Mouse (Mus musculus): Measurements from ENCODE around the gene Bbx. TPM values are rescaled to one million over a fixed set of nuclear protein-coding genes. Genes with fewer than 3 reads are reported as not detected.

Gene Bbx
- total and polyA plus RNA-seq, 3 experiments, result 3.7 to 112 (median 43.7) TPM

DNA sequence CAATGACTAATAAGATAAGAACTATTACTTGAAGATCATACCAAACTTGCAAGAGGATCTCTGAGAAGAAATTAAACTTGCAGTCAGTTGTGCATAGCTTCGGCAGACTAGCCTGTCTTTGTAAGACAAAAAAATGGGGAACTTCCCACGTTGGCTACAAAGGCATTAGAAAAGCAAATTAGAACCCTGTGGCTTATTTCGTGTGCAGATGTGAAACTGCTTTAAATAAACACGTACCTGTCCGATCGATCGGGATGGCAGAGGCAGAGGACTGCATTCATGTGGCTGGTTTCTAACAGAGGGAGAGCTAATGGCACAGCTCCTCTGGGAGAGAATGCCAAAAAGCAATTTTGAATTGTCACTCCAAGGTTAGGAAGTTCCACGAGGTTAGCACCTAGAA lies 16.8 kb downstream of the Bbx start:
- Histone ChIP-seq H3K36me3 (replicated peaks) (peaks cover 55% of the 10 kb centered on the region), H3K9me3 (replicated peaks) (no peaks in the 10 kb centered on the region), H3K4me1 (ENCODE audit: insufficient read depth, low read depth, low read length) (no peaks in the 10 kb centered on the region), H3K4me3 (ENCODE audit: low read depth, low read length) (no peak overlapping the region), H3K27me3 (ENCODE audit: insufficient read depth, low read length) (no peaks in the 10 kb centered on the region)
- DNase-seq (ENCODE audit: low spot score) (no peak), ATAC-seq (ENCODE audit: extremely low read depth, insufficient number of reproducible peaks, low FRiP score, poor library complexity, severe bottlenecking) (no peak)
- no peak for TF ChIP-seq CTCF (IDR thresholded peaks at IDR 0.05; ENCODE audit: low read depth, low read length)
- no peak for TF ChIP-seq GATA2 (IDR thresholded peaks at IDR 0.05; ENCODE audit: borderline replicate concordance, low read depth, low read length)
- no peak for TF ChIP-seq TAL1 (conservative IDR thresholded peaks at IDR 0.05; ENCODE audit: low read depth, low read length)

DNA sequence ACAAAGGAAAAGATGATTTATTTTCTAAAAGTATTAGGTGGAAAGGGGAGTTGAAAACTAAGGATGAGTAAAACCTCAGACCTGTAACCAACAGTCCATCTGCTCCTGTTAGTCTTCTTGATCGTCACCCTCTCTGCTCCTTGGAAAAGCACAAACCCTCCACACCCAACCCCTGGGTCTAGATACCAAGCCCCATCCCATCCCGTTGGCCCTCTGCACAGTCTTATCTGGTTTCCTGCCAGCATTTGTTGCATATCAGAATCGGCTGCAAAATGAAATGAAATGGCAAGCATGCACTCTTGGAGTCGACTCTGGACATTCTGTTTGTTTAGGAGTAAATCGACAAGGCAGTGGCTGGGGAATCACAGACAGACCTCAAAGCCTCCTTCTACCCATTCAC lies 29.3 kb downstream of the Bbx start:
- TF ChIP-seq GATA2 (IDR thresholded peaks at IDR 0.05; ENCODE audit: borderline replicate concordance, low read depth, low read length) (no peak), CTCF (IDR thresholded peaks at IDR 0.05; ENCODE audit: low read depth, low read length) (no peak), TAL1 (conservative IDR thresholded peaks at IDR 0.05; ENCODE audit: low read depth, low read length) (no peak), POLR2AphosphoS5 (IDR thresholded peaks at IDR 0.05; ENCODE audit: insufficient replicate concordance, low read depth, low read length) (no peak), GATA1 (IDR thresholded peaks at IDR 0.05; ENCODE audit: borderline replicate concordance, low read length) (no peak)
- no peak overlapping the region for H3K4me3 ChIP-seq (ENCODE audit: low read depth, low read length)
- H3K9me3 ChIP-seq (replicated peaks), result no peaks in the 10 kb centered on the region
- ATAC-seq (ENCODE audit: extremely low read depth, insufficient number of reproducible peaks, low FRiP score, poor library complexity, severe bottlenecking) (no peak), DNase-seq (ENCODE audit: low spot score) (no peak)
- peaks cover 50% of the 10 kb centered on the region for H3K36me3 ChIP-seq (replicated peaks)
- H3K4me1 ChIP-seq (ENCODE audit: insufficient read depth, low read depth, low read length), result peaks cover 4% of the 10 kb centered on the region; the same call in 1 of the 2 replicates
- H3K27me3 ChIP-seq (ENCODE audit: insufficient read depth, low read length), result no peaks in the 10 kb centered on the region

DNA sequence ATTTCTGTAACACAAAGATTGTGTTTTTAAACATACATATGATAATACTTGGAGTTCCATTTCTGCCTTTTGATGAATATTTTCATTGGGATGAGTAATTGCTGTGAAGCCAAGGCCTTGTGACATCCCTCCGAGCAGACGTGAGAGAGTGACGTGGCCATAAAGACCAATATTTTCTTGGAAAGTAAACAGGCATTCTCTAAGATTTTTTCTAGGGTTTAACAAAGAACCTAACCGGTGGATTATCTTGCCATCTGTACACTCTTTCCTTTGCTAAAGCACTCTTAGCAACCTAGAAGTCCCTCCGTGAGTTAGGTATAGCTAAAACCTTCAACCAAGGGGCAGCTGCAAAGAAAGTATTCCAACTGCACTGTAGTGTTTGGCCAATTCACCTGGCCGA lies 32.4 kb downstream of the Bbx start:
- ATAC-seq (ENCODE audit: extremely low read depth, insufficient number of reproducible peaks, low FRiP score, poor library complexity, severe bottlenecking) (no peak), DNase-seq (ENCODE audit: low spot score) (no peak)
- peaks cover 40% of the 10 kb centered on the region for H3K36me3 ChIP-seq (replicated peaks)
- peaks cover 18% of the 10 kb centered on the region for H3K4me1 ChIP-seq (ENCODE audit: insufficient read depth, low read depth, low read length)
- TF ChIP-seq GATA1 (IDR thresholded peaks at IDR 0.05; ENCODE audit: borderline replicate concordance, low read length) (no peak), POLR2AphosphoS5 (IDR thresholded peaks at IDR 0.05; ENCODE audit: insufficient replicate concordance, low read depth, low read length) (no peak), CTCF (IDR thresholded peaks at IDR 0.05; ENCODE audit: low read depth, low read length) (no peak), GATA2 (IDR thresholded peaks at IDR 0.05; ENCODE audit: borderline replicate concordance, low read depth, low read length) (no peak), TAL1 (conservative IDR thresholded peaks at IDR 0.05; ENCODE audit: low read depth, low read length) (no peak)
- H3K4me3 ChIP-seq (ENCODE audit: low read depth, low read length), result no peak overlapping the region
- no peaks in the 10 kb centered on the region for H3K27me3 ChIP-seq (ENCODE audit: insufficient read depth, low read length)
- no peaks in the 10 kb centered on the region for H3K9me3 ChIP-seq (replicated peaks)

DNA sequence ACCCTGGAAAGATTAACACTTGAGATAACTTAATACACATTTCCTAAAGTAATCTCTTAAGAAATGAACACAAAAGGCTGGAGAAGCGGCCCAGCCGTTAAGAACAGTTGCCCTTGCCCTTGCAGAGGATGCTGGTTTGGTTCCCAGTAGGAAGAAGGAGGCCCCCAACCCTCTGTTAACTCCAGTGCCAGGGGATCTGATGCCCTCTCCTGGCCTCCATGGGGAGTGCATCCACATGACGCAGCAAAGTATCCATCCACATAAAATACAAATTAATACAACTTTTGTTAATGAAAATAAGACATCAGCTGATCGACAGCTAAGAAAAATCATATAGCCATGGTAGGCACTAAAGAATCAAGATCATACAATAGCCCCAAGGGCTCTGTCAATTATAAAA lies 33.6 kb downstream of the Bbx start:
- Histone ChIP-seq H3K4me3 (ENCODE audit: low read depth, low read length) (no peak overlapping the region), H3K27me3 (ENCODE audit: insufficient read depth, low read length) (no peaks in the 10 kb centered on the region), H3K9me3 (replicated peaks) (no peaks in the 10 kb centered on the region), H3K4me1 (ENCODE audit: insufficient read depth, low read depth, low read length) (peaks cover 18% of the 10 kb centered on the region), H3K36me3 (replicated peaks) (peaks cover 39% of the 10 kb centered on the region)
- no peak for ATAC-seq (ENCODE audit: extremely low read depth, insufficient number of reproducible peaks, low FRiP score, poor library complexity, severe bottlenecking)
- TF ChIP-seq POLR2AphosphoS5 (IDR thresholded peaks at IDR 0.05; ENCODE audit: insufficient replicate concordance, low read depth, low read length) (no peak), GATA1 (IDR thresholded peaks at IDR 0.05; ENCODE audit: borderline replicate concordance, low read length) (no peak), TAL1 (conservative IDR thresholded peaks at IDR 0.05; ENCODE audit: low read depth, low read length) (no peak), CTCF (IDR thresholded peaks at IDR 0.05; ENCODE audit: low read depth, low read length) (peak; percentile 32), GATA2 (IDR thresholded peaks at IDR 0.05; ENCODE audit: borderline replicate concordance, low read depth, low read length) (no peak)
- no peak for DNase-seq (ENCODE audit: low spot score)

DNA sequence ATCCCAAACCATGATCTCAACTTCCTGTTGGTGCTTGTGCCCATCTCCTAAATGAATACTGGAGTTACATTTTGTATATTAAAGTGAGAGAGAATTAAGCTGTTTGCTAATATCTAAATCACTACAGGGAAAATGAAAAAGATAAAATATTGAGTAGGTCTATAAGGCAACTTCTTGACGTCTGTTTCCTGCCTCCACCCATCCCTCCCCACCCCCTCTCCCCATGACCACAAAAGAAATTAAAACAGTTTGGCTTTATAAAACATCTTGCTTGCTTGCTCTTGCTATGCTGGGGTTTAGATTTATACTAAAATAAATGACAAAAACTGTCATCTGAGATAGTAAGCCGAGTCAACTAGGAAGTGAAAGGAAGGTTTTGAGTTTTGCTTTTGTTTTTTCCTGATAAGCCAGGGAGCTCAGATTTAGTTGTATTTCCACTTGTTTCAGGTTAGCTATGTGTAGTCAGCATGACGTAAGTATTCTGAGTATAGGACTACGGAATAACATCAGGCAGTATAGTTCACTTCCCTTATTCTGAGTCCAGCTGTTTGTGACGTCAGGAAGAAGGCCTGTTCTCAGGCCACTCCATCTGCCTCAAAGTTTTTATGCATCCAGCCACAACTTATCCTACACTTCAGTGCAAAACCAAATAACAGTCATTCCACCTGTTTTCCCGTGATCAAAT lies 36.1 kb downstream of the Bbx start:
- DNase-seq (ENCODE audit: low spot score) (peak; percentile 7), ATAC-seq (ENCODE audit: extremely low read depth, insufficient number of reproducible peaks, low FRiP score, poor library complexity, severe bottlenecking) (peak; percentile 67)
- H3K9me3 ChIP-seq (replicated peaks), result no peaks in the 10 kb centered on the region
- no peak for TF ChIP-seq POLR2AphosphoS5 (IDR thresholded peaks at IDR 0.05; ENCODE audit: insufficient replicate concordance, low read depth, low read length)
- TF ChIP-seq GATA1 (IDR thresholded peaks at IDR 0.05; ENCODE audit: borderline replicate concordance, low read length), result no peak
- H3K27me3 ChIP-seq (ENCODE audit: insufficient read depth, low read length), result no peaks in the 10 kb centered on the region
- no peak overlapping the region for H3K4me3 ChIP-seq (ENCODE audit: low read depth, low read length)
- peaks cover 25% of the 10 kb centered on the region for H3K36me3 ChIP-seq (replicated peaks)
- peaks cover 17% of the 10 kb centered on the region for H3K4me1 ChIP-seq (ENCODE audit: insufficient read depth, low read depth, low read length)

DNA sequence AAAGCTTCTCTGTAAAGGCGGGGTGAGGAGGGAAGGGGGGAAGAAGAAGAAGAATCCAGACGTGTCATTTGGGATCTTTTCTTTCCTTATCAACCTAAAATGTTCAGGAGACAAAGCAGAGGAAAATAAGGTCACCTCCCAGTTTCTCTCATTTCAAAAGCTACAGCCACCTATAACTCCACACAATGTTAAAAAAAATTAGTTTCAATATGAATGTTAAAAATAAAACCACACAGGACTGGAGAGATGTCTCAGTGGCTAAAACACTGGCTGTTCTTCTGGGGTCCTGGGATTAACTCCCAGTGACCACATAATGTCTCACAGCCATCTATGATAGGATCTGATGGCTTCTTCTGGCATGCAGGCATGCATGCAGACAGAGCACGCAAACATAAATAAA lies 43.7 kb downstream of the Bbx start:
- TF ChIP-seq POLR2AphosphoS5 (IDR thresholded peaks at IDR 0.05; ENCODE audit: insufficient replicate concordance, low read depth, low read length) (no peak), TAL1 (conservative IDR thresholded peaks at IDR 0.05; ENCODE audit: low read depth, low read length) (no peak), GATA2 (IDR thresholded peaks at IDR 0.05; ENCODE audit: borderline replicate concordance, low read depth, low read length) (no peak), GATA1 (IDR thresholded peaks at IDR 0.05; ENCODE audit: borderline replicate concordance, low read length) (no peak), CTCF (IDR thresholded peaks at IDR 0.05; ENCODE audit: low read depth, low read length) (no peak)
- no peaks in the 10 kb centered on the region for H3K27me3 ChIP-seq (ENCODE audit: insufficient read depth, low read length)
- no peak for ATAC-seq (ENCODE audit: extremely low read depth, insufficient number of reproducible peaks, low FRiP score, poor library complexity, severe bottlenecking)
- no peaks in the 10 kb centered on the region for H3K9me3 ChIP-seq (replicated peaks)
- no peak overlapping the region for H3K4me3 ChIP-seq (ENCODE audit: low read depth, low read length)
- peaks cover 2% of the 10 kb centered on the region; the same call in 1 of the 2 replicates for H3K4me1 ChIP-seq (ENCODE audit: insufficient read depth, low read depth, low read length)
- H3K36me3 ChIP-seq (replicated peaks), result peaks cover 11% of the 10 kb centered on the region
- DNase-seq (ENCODE audit: low spot score), result no peak
